Mouse (Mus musculus) erythroblast, adult 5-6 weeks (primary cell): ENCODE results near the gene Patl2. TPM values are rescaled to one million over a fixed set of nuclear protein-coding genes. Genes with fewer than 3 reads are reported as not detected.

Experiments
- ATAC-seq: replicated peaks from 2 replicates; pipeline ENCODE4 v1.8.0; 2016; ENCODE audit warnings: moderate number of reproducible peaks, mild to moderate bottlenecking, moderate TSS enrichment, inconsistent platforms; ENCODE audit not compliant: poor library complexity, low FRiP score, severe bottlenecking
- total RNA-seq, 2 experiments: library from RNA; stranded (forward) in 1 of 2; stranded (reverse) in 1 of 2; fragments of 150-400 nt in 1 of 2; fragments of 200-764, 138-1000 nt in 1 of 2; gene quantifications; 2 replicates each; pipeline versions ENCODE4 v1.2.3 to v1.2.4; 2015 to 2017; ENCODE audit warnings: low replicate concordance in 2 of 2

Gene Patl2
- total RNA-seq (2015; ENCODE audit: low replicate concordance), result not detected in 2 replicates
- not detected in 2 replicates for total RNA-seq (2017; ENCODE audit: low replicate concordance)

GRCm38 (mm10) chr2:122186106-122186505 is at the start of gene Patl2, which contains the start of gene Terb2:
Gene Patl2 (minus strand): TSS chr2:122186189.
Gene Terb2 (plus strand): TSS chr2:122186272.
- ATAC-seq, result no peak

DNA sequence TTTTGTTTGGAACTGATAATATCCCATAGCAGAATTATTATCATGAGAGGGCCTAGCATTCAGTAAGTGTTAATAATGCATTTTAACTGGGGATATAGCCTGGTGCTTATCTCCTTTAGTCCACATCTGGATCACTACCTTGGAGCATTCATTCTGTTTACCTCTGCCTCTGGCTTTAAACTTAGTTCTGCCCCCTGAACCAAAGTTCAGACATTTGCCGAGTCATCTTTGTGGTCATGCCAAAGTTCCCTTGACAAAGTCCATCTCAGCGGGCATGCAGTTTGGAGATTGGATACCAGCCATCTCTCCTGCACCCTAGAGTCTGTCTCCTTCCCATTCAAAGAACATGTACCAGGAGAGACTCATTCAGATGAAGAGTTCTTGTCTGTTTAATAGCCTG is 49.4 kb upstream of the Patl2 start:
- ATAC-seq, result peak; percentile 62

- peak; percentile 89 for ATAC-seq
Observed at GRCm38 (mm10) chr2:122234611-122235288, 48.8 kb upstream of the Patl2 start, which contains the start of gene Sord. Gene Sord (plus strand): TSS chr2:122234749.

GRCm38 (mm10) chr2:122233759-122234557 is 48.0 kb upstream of the Patl2 start:
- peak; percentile 46 for ATAC-seq

GRCm38 (mm10) chr2:122233341-122233740 is 47.4 kb upstream of the Patl2 start:
- no peak for ATAC-seq

- no peak for ATAC-seq
Observed at GRCm38 (mm10) chr2:122231616-122232015, 45.6 kb upstream of the Patl2 start.

GRCm38 (mm10) chr2:122230395-122230794 is 44.4 kb upstream of the Patl2 start:
- ATAC-seq, result no peak

GRCm38 (mm10) chr2:122223654-122224053 is 37.7 kb upstream of the Patl2 start:
- no peak for ATAC-seq

GRCm38 (mm10) chr2:122222272-122222671 is 36.3 kb upstream of the Patl2 start:
- no peak for ATAC-seq

- ATAC-seq, result 0 out of 2 replicates have a peak, but pooled peaks have one; percentile 44
Observed at GRCm38 (mm10) chr2:122221798-122222197, 35.8 kb upstream of the Patl2 start.

DNA sequence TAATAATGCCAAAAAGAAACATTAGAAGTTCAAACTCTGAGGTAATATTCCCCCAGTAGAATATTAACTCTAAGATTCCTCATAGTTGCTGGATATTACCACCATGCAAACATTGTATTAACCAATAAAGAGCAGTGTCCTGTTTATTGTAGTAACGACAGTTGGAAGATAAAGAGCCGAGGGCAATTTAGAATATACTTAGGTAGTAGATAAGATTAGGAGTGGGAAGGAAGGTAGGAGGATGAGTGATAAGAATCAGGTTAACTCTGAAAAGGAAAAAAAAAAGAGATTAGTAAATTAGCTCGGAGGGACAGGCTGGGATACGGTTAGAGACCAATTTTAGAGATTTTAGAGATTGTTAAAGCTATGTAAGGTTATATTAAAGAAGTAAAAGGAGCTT is 35.4 kb upstream of the Patl2 start:
- ATAC-seq, result no peak

- no peak for ATAC-seq
Observed at GRCm38 (mm10) chr2:122218234-122218633, 32.2 kb upstream of the Patl2 start.

DNA sequence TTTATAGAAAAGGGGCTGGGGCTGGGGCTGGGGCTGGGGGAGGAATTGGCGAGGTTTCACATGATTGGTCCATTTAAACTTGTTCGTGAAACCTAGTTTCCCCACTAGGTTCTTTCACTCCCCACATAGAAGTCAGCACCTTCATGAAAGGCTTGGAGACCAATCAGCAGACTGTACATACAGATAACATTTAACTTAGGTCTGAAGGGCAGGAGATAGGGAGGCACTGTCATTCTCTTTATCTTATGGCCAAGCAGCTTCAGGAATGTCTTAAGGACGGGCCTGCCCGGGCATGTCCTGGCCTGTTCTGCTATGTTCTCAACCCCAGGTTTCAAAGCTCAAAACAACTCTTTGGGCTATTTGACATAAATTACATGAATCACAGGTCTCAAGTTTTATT is 31.1 kb upstream of the Patl2 start:
- peak; percentile 74 for ATAC-seq

DNA sequence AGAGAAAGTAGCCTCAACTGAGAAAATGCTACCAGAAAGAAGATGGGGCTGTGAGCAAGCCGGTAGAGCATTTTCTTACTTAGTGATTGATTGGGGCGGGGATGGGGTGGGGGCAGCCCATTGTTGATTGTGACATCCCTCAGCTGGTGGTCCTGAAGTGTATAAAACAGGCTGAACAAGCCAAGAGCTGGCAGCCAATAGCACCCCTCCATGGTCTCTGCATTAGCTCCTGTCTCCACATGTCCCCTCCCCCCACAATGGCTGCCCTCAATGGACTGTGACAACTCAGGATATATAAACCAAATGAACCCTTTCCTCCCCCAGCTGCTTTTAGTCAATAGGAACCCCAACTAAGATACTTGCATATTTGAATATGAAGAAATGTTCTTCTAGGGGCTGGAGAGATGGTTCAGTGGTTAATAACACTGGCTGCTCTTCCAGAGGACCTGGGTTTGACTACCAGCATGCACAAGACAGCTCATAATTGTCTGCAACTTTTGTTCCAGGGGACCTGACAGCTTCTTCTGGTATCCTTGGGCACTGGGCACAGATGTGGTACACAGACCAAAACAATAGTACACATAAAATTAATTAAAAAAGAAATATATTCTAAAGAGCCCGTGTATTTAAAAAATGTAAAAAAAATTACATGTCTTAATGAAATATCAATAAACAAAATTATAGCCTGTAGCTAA is 24.7 kb upstream of the Patl2 start:
- no peak for ATAC-seq

GRCm38 (mm10) chr2:122206440-122207107 is 20.6 kb upstream of the Patl2 start:
- ATAC-seq, result no peak

- no peak for ATAC-seq
Observed at GRCm38 (mm10) chr2:122201501-122201900, 15.5 kb upstream of the Patl2 start.

GRCm38 (mm10) chr2:122194509-122194929 is 8.5 kb upstream of the Patl2 start:
- ATAC-seq, result no peak; the same call in 1 of the 2 replicates

GRCm38 (mm10) chr2:122191849-122192248 is 5.9 kb upstream of the Patl2 start:
- ATAC-seq, result no peak

DNA sequence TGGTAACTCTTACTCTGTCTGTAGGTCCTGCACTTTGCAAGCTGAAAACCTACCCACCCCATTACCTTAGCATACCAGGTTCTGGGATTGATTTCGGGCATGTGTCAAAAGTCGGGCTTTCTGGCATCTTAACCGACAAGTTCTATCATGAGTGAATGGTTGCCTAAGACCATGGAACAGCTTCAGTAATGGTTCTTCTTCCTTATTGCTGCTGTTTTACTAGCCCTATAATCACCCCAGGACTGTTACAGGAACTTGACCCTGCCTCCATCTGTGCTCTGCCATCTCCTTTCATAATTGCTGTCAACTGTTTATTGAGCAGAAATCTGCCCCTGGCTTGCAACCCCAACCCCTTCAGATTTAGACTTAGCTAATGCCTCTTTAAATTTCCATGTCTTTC is 762 bp upstream of the Patl2 start:
- no peak for ATAC-seq

- ATAC-seq, result no peak
Observed at GRCm38 (mm10) chr2:122185086-122185485, 903 bp downstream of the Patl2 start.
